Mouse (Mus musculus) gastrocnemius, postnatal 25 days (tissue): ENCODE measurements around the gene Ms4a7. TPM values are rescaled to one million over a fixed set of nuclear protein-coding genes. Genes with fewer than 3 reads are reported as not detected.
"Not testable (repeated sequence)": the region's sequence is repeated elsewhere in the genome, so short reads cannot be mapped to it uniquely, and the experiment has no call there.

ENCODE experiments used
- DNase-seq: peaks from one replicate; pipeline ENCODE4 v3.0.0; 2022
- long read RNA-seq, 2 experiments: library from polyadenylated mRNA; stranded (forward); transcript quantifications; one replicate each; pipeline ENCODE4 v2.0.0; 2021
- total RNA-seq, 2 experiments: library from RNA; stranded (reverse); gene quantifications; 1 replicate in 1 of 2; 2 replicates in 1 of 2; pipeline ENCODE4 v1.2.3; 2021

Ms4a7 gene
- under 1 TPM; 0.31 to 0.46 TPM for total RNA-seq
- long read RNA-seq, experiment 1 = 0 reads
- long read RNA-seq, experiment 2 = 0 reads

- DNase-seq = no peak
These were observed at the start of gene Ms4a7 for GRCm38 (mm10) chr19:11335932-11336331. TSS of gene Ms4a7 (minus strand) at chr19:11336146.

GRCm38 (mm10) chr19:11376399-11376798 is 40.5 kb upstream of the Ms4a7 start:
- no peak for DNase-seq

- DNase-seq = no peak
These were observed 39.3 kb upstream of the Ms4a7 start, which contains the start of gene Ms4a4a for GRCm38 (mm10) chr19:11375273-11375672. TSS of gene Ms4a4a (plus strand) at chr19:11375523.

- no peak for DNase-seq
These were observed 35.2 kb upstream of the Ms4a7 start for GRCm38 (mm10) chr19:11371181-11371580.

GRCm38 (mm10) chr19:11368310-11368709 is 32.4 kb upstream of the Ms4a7 start:
- no peak for DNase-seq

GRCm38 (mm10) chr19:11362002-11362401 is 26.1 kb upstream of the Ms4a7 start:
- DNase-seq = no peak

GRCm38 (mm10) chr19:11360106-11360505 is 24.2 kb upstream of the Ms4a7 start:
- DNase-seq = no peak

GRCm38 (mm10) chr19:11355730-11356129 is 19.8 kb upstream of the Ms4a7 start:
- no peak for DNase-seq

- DNase-seq = no peak
These were observed 15.9 kb upstream of the Ms4a7 start for GRCm38 (mm10) chr19:11351878-11352277.

GRCm38 (mm10) chr19:11349698-11350481 is 13.9 kb upstream of the Ms4a7 start:
- DNase-seq = peak; percentile 6

GRCm38 (mm10) chr19:11343992-11344391 is 8.0 kb upstream of the Ms4a7 start:
- no peak for DNase-seq

GRCm38 (mm10) chr19:11343147-11343546 is 7.2 kb upstream of the Ms4a7 start:
- DNase-seq = no peak

GRCm38 (mm10) chr19:11321123-11321522 is 14.8 kb downstream of the Ms4a7 start:
- DNase-seq = no peak

GRCm38 (mm10) chr19:11316786-11317185 is 19.2 kb downstream of the Ms4a7 start:
- DNase-seq = no peak

GRCm38 (mm10) chr19:11314354-11314753 is 21.6 kb downstream of the Ms4a7 start, which contains the start of gene Ms4a14:
TSS of gene Ms4a14 (minus strand) at chr19:11314454.
- no peak for DNase-seq

- DNase-seq = no peak
These were observed 27.1 kb downstream of the Ms4a7 start for GRCm38 (mm10) chr19:11308888-11309287.

GRCm38 (mm10) chr19:11299529-11299928 is 36.4 kb downstream of the Ms4a7 start:
- not testable (repeated sequence) for DNase-seq

GRCm38 (mm10) chr19:11298939-11299338 is 37.0 kb downstream of the Ms4a7 start:
- no peak for DNase-seq

- DNase-seq = not testable (repeated sequence)
These were observed 42.3 kb downstream of the Ms4a7 start for GRCm38 (mm10) chr19:11293616-11294015.

GRCm38 (mm10) chr19:11292990-11293389 is 43.0 kb downstream of the Ms4a7 start:
- DNase-seq = no peak

- DNase-seq = no peak
These were observed 52.2 kb downstream of the Ms4a7 start, which contains the start of gene Ms4a5 for GRCm38 (mm10) chr19:11283773-11284172. TSS of gene Ms4a5 (minus strand) at chr19:11283873.

- no peak for DNase-seq
These were observed 55.7 kb downstream of the Ms4a7 start for GRCm38 (mm10) chr19:11280223-11280622.

- DNase-seq = no peak
These were observed 59.5 kb downstream of the Ms4a7 start for GRCm38 (mm10) chr19:11276431-11276830.
